Mouse (Mus musculus) forebrain, embryonic 14.5 days (tissue): ENCODE results near the gene Copz1. TPM values are rescaled to one million over a fixed set of nuclear protein-coding genes. Genes with fewer than 3 reads are reported as not detected.

Source experiments
- ATAC-seq: fragments of 200-750 bp; cut with Nextera tagmentation; 2 replicates; pipeline ENCODE4 v1.8.0; 2017; ENCODE audit warnings: mild to moderate bottlenecking, moderate library complexity
- DNase-seq: peaks from one replicate; pipeline ENCODE4 v3.0.0-alpha.2; 2015; ENCODE audit warnings: low spot score
- H3K27ac ChIP-seq: fragments of 300-500 bp; sonication (generic); 2 replicates; pipeline ENCODE4 v1.5.1; 2014; ENCODE audit warnings: low read depth, mild to moderate bottlenecking, control low read depth, low read length, moderate library complexity
- H3K27me3 ChIP-seq: fragments of 300-500 bp; sonication (generic); replicated peaks from 2 replicates; pipeline ENCODE4 v1.6.1; 2014; ENCODE audit warnings: low read length, control low read depth, mixed read lengths; ENCODE audit not compliant: control insufficient read depth, insufficient read depth
- H3K36me3 ChIP-seq: fragments of 300-500 bp; sonication (generic); 2 replicates; pipeline ENCODE4 v1.6.1; 2014; ENCODE audit warnings: low read length, control low read depth; ENCODE audit not compliant: control insufficient read depth, insufficient read depth
- H3K4me1 ChIP-seq: fragments of 300-500 bp; sonication (generic); 2 replicates; pipeline ENCODE4 v1.6.1; 2014; ENCODE audit warnings: antibody characterized with exemption, low read length, control low read depth; ENCODE audit not compliant: control insufficient read depth, insufficient read depth
- H3K4me2 ChIP-seq: fragments of 300-500 bp; sonication (generic); 2 replicates; pipeline ENCODE4 v1.6.1; 2014; ENCODE audit warnings: mild to moderate bottlenecking, control low read depth, low read length
- H3K4me3 ChIP-seq: fragments of 300-500 bp; sonication (generic); 2 replicates; pipeline ENCODE4 v1.5.1; 2014; ENCODE audit warnings: low read depth, low read length, control low read depth
- H3K9ac ChIP-seq: fragments of 300-500 bp; sonication (generic); 2 replicates; pipeline ENCODE4 v1.6.1; 2014; ENCODE audit warnings: mild to moderate bottlenecking, low read length, control low read depth, moderate library complexity
- H3K9me3 ChIP-seq: fragments of 300-500 bp; sonication (generic); replicated peaks from 2 replicates; pipeline ENCODE4 v1.6.1; 2016; ENCODE audit warnings: low read length, control low read depth, mixed read lengths; ENCODE audit not compliant: control insufficient read depth
- WGBS: fragments of 180-500 bp; shearing (Covaris S2); extraction: QIAGEN DNeasy Blood & Tissue Kit; methylation state at CpG from one replicate; pipeline ENCODE4 v1.1.7; 2014; 5-methylcytosine and 5-hydroxymethylcytosine counted together
- polyA plus RNA-seq: library from polyadenylated mRNA; unstranded; fragments of >200 nt; fragmentation: Nextera tagmentation; extraction: Ambion mirVana; gene quantifications from 2 replicates; pipeline ENCODE4 v1.2.1, GENCODE M21; 2014

Copz1 gene
- polyA plus RNA-seq = 261 and 271 TPM in 2 replicates

DNA sequence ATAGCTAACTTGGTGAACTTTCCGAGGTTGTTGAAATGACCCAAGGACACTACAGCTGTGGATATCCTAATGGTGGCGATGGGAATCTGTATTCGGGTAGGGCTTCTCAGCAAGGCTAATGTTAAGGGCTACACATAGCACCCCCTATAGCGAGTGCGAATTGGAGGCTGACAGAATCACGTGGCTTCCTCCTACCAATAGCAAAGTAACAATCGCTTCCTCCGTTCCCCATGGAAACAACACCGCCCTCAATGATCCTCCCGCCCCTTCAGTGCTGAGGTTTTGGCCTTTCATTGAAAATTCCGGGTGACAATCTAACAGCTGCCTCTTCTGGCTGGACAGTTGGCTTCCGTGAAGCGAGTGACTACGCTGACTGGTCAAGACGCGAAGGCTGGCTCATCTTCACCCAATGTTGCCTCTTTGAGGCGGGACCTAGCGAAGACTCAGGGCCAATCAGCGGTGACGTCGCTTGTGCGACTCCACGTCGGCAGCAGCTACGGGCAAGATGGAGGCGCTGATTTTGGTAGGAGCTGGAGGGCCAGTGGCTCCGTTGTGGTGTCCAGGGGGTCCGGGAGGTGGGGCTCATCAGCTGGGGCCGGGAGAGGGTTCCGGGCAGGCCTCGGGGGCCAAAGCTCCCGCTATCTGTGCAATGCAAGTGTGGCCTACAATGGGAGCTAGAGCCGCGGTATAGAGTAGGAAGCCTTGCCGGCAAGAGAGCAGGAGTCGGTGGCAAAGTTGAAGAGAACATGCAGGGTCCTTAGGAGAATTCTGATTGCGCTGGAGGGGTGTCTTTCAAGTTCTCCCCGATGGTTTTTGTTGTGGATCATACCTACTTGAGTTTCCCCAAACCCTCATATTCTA lies at the start of gene Copz1:
Gene Copz1 (plus strand): TSS at position 296 of the 861 bp plus-strand sequence.
- Histone ChIP-seq H3K27ac (no peak within 1 kb of the TSS), H3K4me1 (peaks cover 8% of the 10 kb centered on the region), H3K9me3 (no peaks in the 10 kb centered on the region), H3K9ac (peak within 1 kb of the TSS; percentile 76), H3K4me2 (peak within 1 kb of the TSS; percentile 67), H3K27me3 (no peaks in the 10 kb centered on the region), H3K4me3 (peak within 1 kb of the TSS; percentile 70), H3K36me3 (no peaks in the 10 kb centered on the region)
- peak; percentile 100 for ATAC-seq
- peak; percentile 100 for DNase-seq
- WGBS = under 1% methylated on average over 38 of the region's 38 CpGs

DNA sequence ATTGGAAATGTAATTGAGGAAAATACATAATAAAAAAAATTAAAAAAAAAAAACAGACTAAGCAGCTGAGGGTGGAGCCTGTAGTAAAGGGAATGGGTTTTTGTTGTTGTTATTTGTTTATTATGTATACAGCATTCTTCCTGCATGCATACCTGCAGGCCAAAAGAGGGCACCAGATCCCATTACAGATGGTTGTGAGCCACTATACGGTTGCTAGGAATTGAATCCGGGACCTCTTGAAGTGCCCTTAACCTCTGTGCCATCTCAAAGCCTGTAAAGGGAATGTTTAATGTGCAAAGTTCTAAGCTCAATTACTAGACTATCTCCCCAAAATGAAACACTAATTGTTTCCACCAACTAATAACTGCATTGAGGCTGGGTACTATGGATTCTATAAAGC lies 48.4 kb upstream of the Copz1 start:
- H3K4me3 ChIP-seq = no peak overlapping the region
- 93% methylated on average over 2 of the region's 2 CpGs for WGBS
- H3K9ac ChIP-seq = no peak overlapping the region
- H3K4me1 ChIP-seq = peaks cover 6% of the 10 kb centered on the region; the same call in 1 of the 2 replicates
- no peak overlapping the region for H3K4me2 ChIP-seq
- H3K27me3 ChIP-seq = no peaks in the 10 kb centered on the region
- DNase-seq (no peak), ATAC-seq (no peak)
- H3K27ac ChIP-seq = no peak overlapping the region
- H3K36me3 ChIP-seq = no peaks in the 10 kb centered on the region
- no peaks in the 10 kb centered on the region for H3K9me3 ChIP-seq

DNA sequence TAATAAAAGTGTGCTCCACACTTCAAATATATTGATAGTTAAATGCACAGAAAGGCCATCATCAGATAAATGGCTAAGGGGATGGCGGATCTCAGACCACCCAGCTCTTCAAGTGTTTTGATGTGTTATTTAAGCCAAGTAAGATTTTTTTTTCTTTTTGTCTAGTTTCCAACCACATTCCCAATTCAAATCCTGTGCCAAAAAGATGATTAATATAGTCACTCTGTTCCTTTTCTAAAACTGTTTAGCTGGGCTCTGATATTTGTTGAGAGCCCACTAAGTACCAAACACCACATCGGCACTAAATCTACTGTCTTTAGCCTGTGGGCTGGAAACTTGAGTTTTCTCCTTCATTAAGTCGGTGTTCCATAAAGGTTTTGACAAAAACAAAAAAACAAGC lies 45.5 kb upstream of the Copz1 start:
- 50% methylated on average over 3 of the region's 3 CpGs for whole genome bisulfite sequencing
- DNase-seq (no peak), ATAC-seq (no peak)
- Histone ChIP-seq H3K27ac (no peak overlapping the region), H3K4me3 (no peak overlapping the region), H3K9ac (no peak overlapping the region), H3K27me3 (no peaks in the 10 kb centered on the region), H3K4me2 (no peak overlapping the region), H3K36me3 (no peaks in the 10 kb centered on the region), H3K4me1 (peaks cover 6% of the 10 kb centered on the region; the same call in 1 of the 2 replicates), H3K9me3 (no peaks in the 10 kb centered on the region)

DNA sequence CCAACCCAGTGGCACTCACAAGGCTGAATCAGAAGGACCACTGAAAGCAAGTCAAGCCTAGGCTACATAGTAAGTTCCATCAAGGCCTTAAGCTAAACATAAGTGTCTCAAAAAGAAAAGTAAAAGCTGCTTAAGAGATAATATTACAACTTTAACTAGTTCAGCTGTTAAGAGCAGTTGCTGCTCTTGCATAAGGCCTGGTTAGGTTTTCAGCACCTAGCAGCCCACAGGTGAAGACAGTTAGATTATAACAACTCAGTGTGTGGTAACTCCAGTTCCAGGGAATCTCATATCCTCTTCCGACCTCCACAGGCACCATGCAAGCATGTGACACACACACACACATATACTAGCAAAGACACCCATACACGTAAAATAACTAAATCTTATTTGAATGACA lies 44.9 kb upstream of the Copz1 start:
- H3K27ac ChIP-seq = no peak overlapping the region
- no peak for ATAC-seq
- H3K4me2 ChIP-seq = no peak overlapping the region
- no peak for DNase-seq
- no peaks in the 10 kb centered on the region for H3K9me3 ChIP-seq
- no peak overlapping the region for H3K4me3 ChIP-seq
- 83% methylated on average over 2 of the region's 2 CpGs for WGBS
- H3K9ac ChIP-seq = no peak overlapping the region
- no peaks in the 10 kb centered on the region for H3K36me3 ChIP-seq
- peaks cover 6% of the 10 kb centered on the region; the same call in 1 of the 2 replicates for H3K4me1 ChIP-seq
- H3K27me3 ChIP-seq = no peaks in the 10 kb centered on the region

DNA sequence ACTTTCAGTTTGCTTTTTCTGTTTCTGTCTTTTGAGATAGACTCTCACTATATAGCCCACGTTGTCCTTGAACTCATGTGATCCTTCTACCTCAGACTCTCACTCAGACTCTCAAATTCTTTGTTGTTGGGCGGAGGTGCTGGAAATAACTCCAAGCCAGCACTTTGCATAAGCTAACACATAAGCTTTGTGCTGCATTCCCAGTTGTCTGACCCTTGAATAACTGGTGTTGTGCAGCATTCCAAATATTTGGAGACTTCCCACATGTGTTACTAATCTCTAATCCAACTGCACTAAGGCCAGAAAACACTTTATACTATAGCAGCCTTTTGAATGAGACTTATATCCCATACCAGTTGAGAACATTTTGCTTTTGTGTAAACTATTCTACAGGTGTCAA lies 43.6 kb upstream of the Copz1 start:
- WGBS = 85% methylated on average over 2 of the region's 2 CpGs

DNA sequence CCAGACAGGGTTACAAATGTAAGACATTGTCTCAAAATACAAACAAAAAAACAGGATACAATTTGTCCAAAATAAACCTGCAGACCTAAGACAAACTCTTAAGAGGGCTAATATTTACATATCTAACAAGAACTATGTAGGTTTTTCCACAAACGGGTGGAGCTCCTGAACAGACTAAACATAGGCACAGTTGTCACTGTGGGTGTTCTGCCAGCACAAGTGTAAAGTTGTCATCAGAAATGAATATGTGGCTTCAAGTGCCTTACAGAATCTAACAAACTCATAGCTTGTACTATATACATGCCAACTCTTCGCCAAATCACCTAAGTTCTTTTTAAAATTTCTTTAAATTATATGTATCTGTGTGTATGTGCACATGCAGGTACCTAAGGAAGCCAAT lies 39.4 kb upstream of the Copz1 start:
- ATAC-seq = no peak
- Histone ChIP-seq H3K36me3 (peaks cover 11% of the 10 kb centered on the region; the same call in 1 of the 2 replicates), H3K9ac (no peak overlapping the region), H3K4me1 (no peaks in the 10 kb centered on the region; the same call in 1 of the 2 replicates), H3K4me2 (no peak overlapping the region), H3K27me3 (no peaks in the 10 kb centered on the region), H3K27ac (no peak overlapping the region), H3K4me3 (no peak overlapping the region), H3K9me3 (no peaks in the 10 kb centered on the region)
- WGBS = 83% methylated on average over 2 of the region's 2 CpGs
- no peak for DNase-seq

More for the DNA sequence above, 43.6 kb upstream of the Copz1 start:
- no peak for ATAC-seq
- no peaks in the 10 kb centered on the region for H3K27me3 ChIP-seq
- H3K36me3 ChIP-seq = no peaks in the 10 kb centered on the region
- no peak overlapping the region for H3K4me2 ChIP-seq
- no peaks in the 10 kb centered on the region for H3K9me3 ChIP-seq
- H3K4me1 ChIP-seq = peaks cover 6% of the 10 kb centered on the region; the same call in 1 of the 2 replicates
- no peak overlapping the region for H3K4me3 ChIP-seq
- H3K27ac ChIP-seq = no peak overlapping the region
- DNase-seq = no peak
- no peak overlapping the region for H3K9ac ChIP-seq

DNA sequence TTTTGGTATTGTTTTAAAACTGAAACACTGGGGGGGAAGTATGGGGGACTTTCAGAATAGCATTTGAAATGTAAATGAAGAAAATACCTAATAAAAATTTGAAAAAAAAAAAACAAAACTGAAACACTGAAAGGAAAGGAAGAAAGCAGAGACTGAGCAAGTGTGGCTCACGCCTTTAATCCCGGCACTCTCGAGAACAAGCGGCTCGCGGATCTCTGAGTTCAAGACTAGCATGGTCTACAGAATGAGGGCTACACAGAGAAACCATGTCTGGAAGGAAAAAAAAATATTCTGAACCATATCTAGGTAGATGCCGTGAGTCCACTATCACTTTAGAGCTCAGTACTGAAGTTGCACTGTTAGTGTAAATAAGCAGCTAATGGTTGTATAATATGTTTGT lies 35.2 kb upstream of the Copz1 start:
- 92% methylated on average over 7 of the region's 7 CpGs for WGBS
- Histone ChIP-seq H3K36me3 (peaks cover 25% of the 10 kb centered on the region), H3K27me3 (no peaks in the 10 kb centered on the region), H3K27ac (no peak overlapping the region), H3K4me3 (no peak overlapping the region), H3K4me2 (no peak overlapping the region), H3K4me1 (peaks cover 6% of the 10 kb centered on the region), H3K9ac (no peak overlapping the region), H3K9me3 (no peaks in the 10 kb centered on the region)
- ATAC-seq (no peak), DNase-seq (no peak)

DNA sequence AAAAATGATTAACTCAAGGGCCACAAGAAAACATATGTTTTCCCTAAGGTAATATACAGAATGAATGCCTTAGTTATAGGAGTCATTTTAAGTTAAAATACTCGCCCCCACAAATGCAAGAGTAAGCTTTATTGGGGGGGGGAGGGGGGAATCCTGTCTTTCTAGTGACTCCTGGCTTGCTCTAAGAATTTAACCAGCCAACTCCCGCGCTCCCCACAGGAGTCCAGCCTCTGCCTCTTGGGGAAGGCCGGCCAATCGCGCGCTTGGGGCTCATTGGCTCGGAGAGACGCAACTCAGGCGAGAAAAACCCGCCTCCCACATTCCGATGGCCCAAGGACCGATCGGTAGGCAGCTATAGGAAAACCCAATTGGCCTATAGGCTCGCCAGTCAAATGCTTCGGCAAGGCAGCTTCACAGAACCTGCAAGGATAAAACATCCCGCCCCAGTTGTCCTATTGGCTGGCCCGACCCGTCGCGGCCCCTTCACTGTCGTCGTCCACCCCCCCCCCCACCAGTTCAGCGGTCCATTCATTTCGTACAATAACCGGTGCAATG lies 33.3 kb upstream of the Copz1 start:
- Histone ChIP-seq H3K27ac (peak overlapping the region; percentile 95), H3K4me3 (peak overlapping the region; percentile 59), H3K27me3 (no peaks in the 10 kb centered on the region), H3K4me2 (peak overlapping the region; percentile 48), H3K4me1 (peaks cover 21% of the 10 kb centered on the region), H3K36me3 (peaks cover 44% of the 10 kb centered on the region), H3K9ac (peak overlapping the region; percentile 64), H3K9me3 (no peaks in the 10 kb centered on the region)
- peak; percentile 99 for DNase-seq
- ATAC-seq = peak; percentile 87
- WGBS = under 1% methylated on average over 26 of the region's 26 CpGs

DNA sequence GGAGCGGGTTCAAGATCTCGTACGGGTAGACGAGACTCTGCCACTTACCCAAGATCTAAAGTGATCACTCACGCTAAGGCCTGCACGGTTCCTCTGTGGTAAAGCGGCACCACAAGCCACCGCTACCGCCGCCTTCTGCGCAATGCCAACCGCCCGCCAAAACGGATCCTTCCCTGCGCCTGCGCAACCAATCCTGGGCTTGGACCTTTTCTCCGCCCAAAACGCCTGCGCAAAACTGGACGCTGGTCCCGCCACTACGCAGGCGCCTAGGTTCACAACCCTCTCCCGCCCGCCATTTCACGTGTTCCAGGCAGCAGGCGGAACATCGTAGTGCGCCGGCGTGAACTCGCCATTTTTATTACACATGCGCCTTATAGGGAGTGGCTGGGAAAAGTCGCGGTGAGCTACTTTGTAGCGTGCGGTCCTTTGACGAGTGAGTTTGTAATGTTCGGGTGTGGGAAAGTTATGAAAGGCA lies 32.8 kb upstream of the Copz1 start, which contains the start of gene Cbx5:
Gene Cbx5 (minus strand): TSS at position 132 of the 475 bp plus-strand sequence.
- Histone ChIP-seq H3K4me2 (peak within 1 kb of the TSS; percentile 67), H3K27me3 (no peaks in the 10 kb centered on the region), H3K9me3 (no peaks in the 10 kb centered on the region), H3K9ac (peak within 1 kb of the TSS; percentile 78), H3K36me3 (peaks cover 43% of the 10 kb centered on the region), H3K27ac (peak within 1 kb of the TSS; percentile 95), H3K4me3 (peak within 1 kb of the TSS; percentile 59), H3K4me1 (peaks cover 21% of the 10 kb centered on the region)
- DNase-seq = peak; percentile 99
- under 1% methylated on average over 39 of the region's 39 CpGs for WGBS
- peak; percentile 92 for ATAC-seq
